Mouse (Mus musculus): ENCODE measurements around the gene Nrn1. TPM values are rescaled to one million over a fixed set of nuclear protein-coding genes. Genes with fewer than 3 reads are reported as not detected.

Gene Nrn1
- total and polyA plus RNA-seq, 2 experiments from 2014 or later: 54.0 to 155 TPM

DNA sequence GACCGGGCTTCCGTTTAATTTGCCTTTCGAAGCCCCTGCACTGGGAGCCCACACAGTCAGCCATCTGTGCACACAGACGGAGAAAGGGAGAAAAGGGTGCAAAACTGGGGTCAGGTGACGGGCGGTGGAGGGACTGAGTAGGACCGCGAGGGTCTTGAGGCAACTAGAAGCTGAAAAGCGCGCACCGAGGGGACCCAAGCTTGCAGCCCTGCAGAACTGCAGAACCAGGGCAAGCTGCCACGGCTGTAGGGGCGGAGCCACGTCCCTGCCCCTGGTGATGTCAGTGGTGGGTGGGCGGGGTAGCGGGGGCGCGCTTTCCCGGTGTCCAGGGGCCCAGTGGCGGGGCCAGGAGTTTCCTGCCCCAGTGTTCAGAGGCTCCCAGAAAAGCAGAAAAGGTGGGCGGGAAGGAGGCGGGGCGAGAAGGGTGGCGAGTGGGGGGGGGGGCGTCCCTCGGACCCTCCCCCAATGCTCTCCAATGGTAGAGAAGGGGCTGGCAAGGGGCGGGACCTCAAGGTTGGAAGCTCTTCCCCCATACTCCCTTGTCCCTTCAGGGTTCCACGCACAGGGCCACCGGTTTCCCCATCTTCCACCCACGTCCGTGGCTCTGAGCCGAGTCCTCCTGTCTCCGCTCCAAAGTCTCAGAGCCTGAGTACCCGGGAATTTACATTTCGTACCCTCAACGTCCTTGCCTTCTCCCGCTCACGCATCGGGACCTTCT is 1.1 kb upstream of the Nrn1 start:
- WGBS: 1% methylated on average over 34 of the region's 39 CpGs
- Histone ChIP-seq H3K4me3 (ENCODE audit: low read depth, low read length) (peak overlapping the region; percentile 54), H3K4me2 (ENCODE audit: low read depth, low read length, poor library complexity, severe bottlenecking) (peak overlapping the region; percentile 64)

DNA sequence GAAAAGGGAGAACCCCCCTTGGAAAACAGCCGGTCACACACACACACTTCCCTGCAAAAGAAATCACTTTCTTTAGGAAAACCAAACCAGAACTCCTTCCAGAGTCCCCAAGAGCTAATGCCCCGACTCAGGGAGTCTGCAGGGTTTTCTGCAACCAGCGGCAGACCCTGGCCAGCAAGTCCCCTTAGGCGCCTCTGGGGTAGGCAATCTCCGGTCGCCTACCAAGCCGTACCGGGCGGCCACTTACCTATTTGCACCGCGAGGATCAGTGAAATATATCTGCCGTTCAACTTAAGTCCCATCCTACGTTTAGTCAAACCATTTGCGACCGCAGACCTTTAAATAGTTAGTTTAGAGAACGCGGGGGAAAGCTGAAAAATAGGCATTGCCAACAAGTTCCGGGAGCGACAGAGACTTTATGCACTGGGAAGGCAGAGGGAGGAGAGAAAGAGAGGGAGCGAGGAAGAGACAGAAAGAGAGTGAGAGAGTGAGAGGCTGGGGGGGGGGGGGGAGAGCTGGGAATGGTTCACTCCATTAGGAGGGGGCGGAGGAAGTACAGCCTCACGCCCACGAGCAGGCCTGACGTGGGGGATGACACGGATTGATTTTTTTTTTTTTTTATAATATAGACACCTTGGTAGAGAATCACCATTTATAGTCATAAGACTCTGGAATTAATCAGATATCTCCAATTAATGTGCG is 791 bp downstream of the Nrn1 start:
- ATAC-seq (ENCODE audit: low FRiP score) (peak; percentile 38), DNase-seq (ENCODE audit: low spot score) (peak; percentile 68)
- no peaks in the 10 kb centered on the region for H3K36me3 ChIP-seq (ENCODE audit: insufficient read depth, low read length)
- H3K9ac ChIP-seq (replicated peaks; ENCODE audit: low read length, poor library complexity, severe bottlenecking): peak overlapping the region; percentile 80
- no peak for TF ChIP-seq CTCF (IDR thresholded peaks at IDR 0.05)
- peak overlapping the region; percentile 54 for H3K4me3 ChIP-seq (ENCODE audit: low read depth, low read length)
- H3K9me3 ChIP-seq (ENCODE audit: low read length): peaks cover 3% of the 10 kb centered on the region; the same call in 1 of the 2 replicates
- H3K4me1 ChIP-seq (ENCODE audit: insufficient read depth, low read length): no peaks in the 10 kb centered on the region
- peak overlapping the region; percentile 64 for H3K4me2 ChIP-seq (ENCODE audit: low read depth, low read length, poor library complexity, severe bottlenecking)
- H3K27ac ChIP-seq (ENCODE audit: low read depth, low read length): peak overlapping the region; percentile 94
- H3K27me3 ChIP-seq (ENCODE audit: insufficient read depth, low read length): no peaks in the 10 kb centered on the region
- under 1% methylated on average over 26 of the region's 26 CpGs for WGBS

More for the DNA sequence above, 1.1 kb upstream of the Nrn1 start:
- Histone ChIP-seq H3K36me3 (ENCODE audit: insufficient read depth, low read length) (no peaks in the 10 kb centered on the region), H3K27ac (ENCODE audit: low read depth, low read length) (peak overlapping the region; percentile 94), H3K27me3 (ENCODE audit: insufficient read depth, low read length) (no peaks in the 10 kb centered on the region), H3K9ac (replicated peaks; ENCODE audit: low read length, poor library complexity, severe bottlenecking) (peak overlapping the region; percentile 80), H3K9me3 (ENCODE audit: low read length) (peaks cover 3% of the 10 kb centered on the region; the same call in 1 of the 2 replicates), H3K4me1 (ENCODE audit: insufficient read depth, low read length) (no peaks in the 10 kb centered on the region)
- DNase-seq (ENCODE audit: low spot score): peak; percentile 90
- TF ChIP-seq CTCF (IDR thresholded peaks at IDR 0.05): no peak
- peak; percentile 80 for ATAC-seq (ENCODE audit: low FRiP score)

DNA sequence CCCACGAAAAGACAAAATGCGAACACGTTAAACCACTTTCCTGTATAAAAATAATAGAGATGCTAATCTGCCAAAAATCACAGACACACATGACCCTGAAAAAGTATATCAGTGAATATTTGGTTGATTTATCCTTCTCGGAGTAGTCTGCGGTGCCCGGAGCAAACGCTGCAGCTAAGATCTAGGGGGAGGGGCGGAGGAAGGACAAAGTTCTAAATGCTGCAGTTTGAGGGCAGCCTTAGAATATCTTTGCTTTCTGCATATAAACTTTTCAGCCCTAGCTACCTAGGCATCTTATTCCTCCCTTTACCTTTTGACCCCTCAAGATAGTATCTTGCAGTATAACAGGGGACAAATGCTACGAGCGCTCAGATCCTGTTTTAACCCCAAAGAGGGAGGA is 1.4 kb downstream of the Nrn1 start:
- ATAC-seq (ENCODE audit: low FRiP score) (no peak), DNase-seq (ENCODE audit: low spot score) (no peak)
- no peak for TF ChIP-seq CTCF (IDR thresholded peaks at IDR 0.05)
- peak overlapping the region; percentile 54 for H3K4me3 ChIP-seq (ENCODE audit: low read depth, low read length)
- no peaks in the 10 kb centered on the region for H3K27me3 ChIP-seq (ENCODE audit: insufficient read depth, low read length)
- H3K4me2 ChIP-seq (ENCODE audit: low read depth, low read length, poor library complexity, severe bottlenecking): peak overlapping the region; percentile 64
- H3K9me3 ChIP-seq (ENCODE audit: low read length): no peaks in the 10 kb centered on the region
- H3K36me3 ChIP-seq (ENCODE audit: insufficient read depth, low read length): no peaks in the 10 kb centered on the region
- no peaks in the 10 kb centered on the region for H3K4me1 ChIP-seq (ENCODE audit: insufficient read depth, low read length)
- H3K27ac ChIP-seq (ENCODE audit: low read depth, low read length): peak overlapping the region; percentile 94
- WGBS: 2% methylated on average over 10 of the region's 10 CpGs
- peak overlapping the region; percentile 80 for H3K9ac ChIP-seq (replicated peaks; ENCODE audit: low read length, poor library complexity, severe bottlenecking)

DNA sequence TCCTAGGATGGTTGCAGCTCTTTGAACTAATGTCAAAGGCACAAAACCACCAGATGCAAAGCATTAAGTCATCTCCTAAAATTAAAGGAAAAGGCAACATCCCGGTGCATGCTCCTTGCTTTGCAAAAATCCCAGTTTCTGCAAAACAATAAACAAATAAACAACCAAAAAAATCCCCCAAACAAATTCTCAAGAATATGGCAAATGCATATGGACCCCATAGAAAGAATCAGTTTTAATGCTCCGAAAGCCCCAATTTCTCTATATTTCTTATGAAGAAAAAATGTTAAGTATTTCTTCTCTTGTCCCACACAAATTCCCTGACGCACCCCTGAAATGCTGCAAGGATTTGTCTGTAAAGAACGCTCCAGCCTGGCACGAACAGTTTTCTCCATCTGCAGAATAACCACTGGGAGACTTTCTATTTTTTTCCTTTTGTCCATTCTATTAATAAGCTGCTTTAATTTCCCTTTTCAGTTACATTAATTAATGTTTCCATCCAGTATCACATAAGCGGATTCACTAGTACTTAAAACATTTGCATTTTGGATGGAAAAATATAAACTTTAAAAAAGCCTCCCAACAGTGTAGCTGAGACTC is 1.9 kb downstream of the Nrn1 start:
- Histone ChIP-seq H3K27me3 (ENCODE audit: insufficient read depth, low read length) (no peaks in the 10 kb centered on the region), H3K36me3 (ENCODE audit: insufficient read depth, low read length) (no peaks in the 10 kb centered on the region), H3K9me3 (ENCODE audit: low read length) (no peaks in the 10 kb centered on the region), H3K4me1 (ENCODE audit: insufficient read depth, low read length) (no peaks in the 10 kb centered on the region), H3K9ac (replicated peaks; ENCODE audit: low read length, poor library complexity, severe bottlenecking) (peak overlapping the region; percentile 80), H3K27ac (ENCODE audit: low read depth, low read length) (peak overlapping the region; percentile 94), H3K4me3 (ENCODE audit: low read depth, low read length) (peak overlapping the region; percentile 54), H3K4me2 (ENCODE audit: low read depth, low read length, poor library complexity, severe bottlenecking) (peak overlapping the region; percentile 64)
- DNase-seq (ENCODE audit: low spot score) (no peak), ATAC-seq (ENCODE audit: low FRiP score) (no peak)
- WGBS: 6% methylated on average over 6 of the region's 6 CpGs
- no peak for TF ChIP-seq CTCF (IDR thresholded peaks at IDR 0.05)

DNA sequence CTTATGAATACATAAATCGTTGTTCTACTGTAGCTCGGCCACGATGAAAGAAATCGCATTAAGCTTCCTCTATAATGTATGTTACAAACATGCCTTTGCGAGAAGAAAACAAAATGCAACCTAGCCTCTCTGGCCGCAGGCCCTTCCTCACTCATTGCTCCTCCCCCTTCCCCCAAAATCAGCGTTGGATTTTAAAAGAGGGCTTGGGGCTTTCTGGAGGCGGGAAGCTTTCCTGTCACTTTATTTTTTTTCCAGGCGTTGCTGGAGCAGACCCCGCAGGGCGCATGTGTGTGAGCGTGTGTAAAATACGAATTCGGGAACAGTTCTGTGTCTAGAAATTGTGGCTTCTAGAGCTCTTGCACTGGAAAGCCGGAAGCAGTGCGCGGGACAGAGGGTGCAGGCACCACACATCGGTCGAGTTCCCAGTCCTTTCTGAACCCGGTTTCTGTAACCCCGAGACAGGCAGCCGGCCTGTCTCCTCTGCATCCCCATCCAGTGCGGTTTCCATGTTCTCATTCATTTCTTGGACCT is 2.9 kb downstream of the Nrn1 start:
- Histone ChIP-seq H3K9me3 (ENCODE audit: low read length) (no peaks in the 10 kb centered on the region), H3K36me3 (ENCODE audit: insufficient read depth, low read length) (no peaks in the 10 kb centered on the region), H3K4me2 (ENCODE audit: low read depth, low read length, poor library complexity, severe bottlenecking) (peak overlapping the region; percentile 64), H3K4me3 (ENCODE audit: low read depth, low read length) (peak overlapping the region; percentile 54), H3K27ac (ENCODE audit: low read depth, low read length) (peak overlapping the region; percentile 94), H3K27me3 (ENCODE audit: insufficient read depth, low read length) (no peaks in the 10 kb centered on the region; the same call in 1 of the 2 replicates), H3K9ac (replicated peaks; ENCODE audit: low read length, poor library complexity, severe bottlenecking) (peak overlapping the region; percentile 80), H3K4me1 (ENCODE audit: insufficient read depth, low read length) (no peaks in the 10 kb centered on the region)
- TF ChIP-seq CTCF (IDR thresholded peaks at IDR 0.05): no peak
- DNase-seq (ENCODE audit: low spot score) (peak; percentile 47), ATAC-seq (ENCODE audit: low FRiP score) (no peak)
- WGBS: 0% methylated on average over 23 of the region's 23 CpGs

Measured in midbrain, postnatal 0 days (tissue).